Mouse (Mus musculus) right cerebral cortex, postnatal 14 days (tissue): Measurements from ENCODE around the gene Cx3cr1.
A peak's percentile ranks its signal among the peaks of the same experiment; 100 is the strongest.

ENCODE experiments used
- DNase-seq: peaks from one replicate; pipeline ENCODE4 v3.0.0; 2022

Gene Cx3cr1

GRCm38 (mm10) chr9:120081247-120081646 lies 11.6 kb upstream of the Cx3cr1 start:
- DNase-seq, result no peak

GRCm38 (mm10) chr9:120080546-120081108 lies 10.9 kb upstream of the Cx3cr1 start:
- peak; percentile 27 for DNase-seq

- no peak for DNase-seq
Observed at GRCm38 (mm10) chr9:120079901-120080300, 10.2 kb upstream of the Cx3cr1 start.

GRCm38 (mm10) chr9:120078241-120078640 lies 8.6 kb upstream of the Cx3cr1 start:
- no peak for DNase-seq

- no peak for DNase-seq
Observed at GRCm38 (mm10) chr9:120074516-120074915, 4.8 kb upstream of the Cx3cr1 start.

- DNase-seq, result peak; percentile 69
Observed at GRCm38 (mm10) chr9:120073169-120073568, 3.5 kb upstream of the Cx3cr1 start.

GRCm38 (mm10) chr9:120071251-120071650 lies 1.6 kb upstream of the Cx3cr1 start:
- DNase-seq, result no peak

- no peak for DNase-seq
Observed at GRCm38 (mm10) chr9:120068047-120068446, 1.6 kb downstream of the Cx3cr1 start.

GRCm38 (mm10) chr9:120067609-120068008 lies 2.1 kb downstream of the Cx3cr1 start:
- no peak for DNase-seq

GRCm38 (mm10) chr9:120064317-120064716 lies 5.4 kb downstream of the Cx3cr1 start:
- DNase-seq, result no peak

GRCm38 (mm10) chr9:120058730-120059129 lies 10.9 kb downstream of the Cx3cr1 start:
- no peak for DNase-seq

- DNase-seq, result no peak
Observed at GRCm38 (mm10) chr9:120056201-120056600, 13.5 kb downstream of the Cx3cr1 start.

- peak; percentile 28 for DNase-seq
Observed at GRCm38 (mm10) chr9:120054545-120055277, 15.0 kb downstream of the Cx3cr1 start.

- DNase-seq, result no peak
Observed at GRCm38 (mm10) chr9:120049407-120049806, 20.3 kb downstream of the Cx3cr1 start.

GRCm38 (mm10) chr9:120048495-120048894 lies 21.2 kb downstream of the Cx3cr1 start:
- DNase-seq, result no peak

GRCm38 (mm10) chr9:120043115-120043514 lies 26.6 kb downstream of the Cx3cr1 start:
- no peak for DNase-seq

- DNase-seq, result no peak
Observed at GRCm38 (mm10) chr9:120037414-120037813, 32.3 kb downstream of the Cx3cr1 start.

GRCm38 (mm10) chr9:120034375-120034774 lies 35.3 kb downstream of the Cx3cr1 start:
- no peak for DNase-seq

- DNase-seq, result no peak
Observed at GRCm38 (mm10) chr9:120032710-120033109, 37.0 kb downstream of the Cx3cr1 start.

- DNase-seq, result no peak
Observed at GRCm38 (mm10) chr9:120030421-120030820, 39.3 kb downstream of the Cx3cr1 start.

- DNase-seq, result no peak
Observed at GRCm38 (mm10) chr9:120029880-120030279, 39.8 kb downstream of the Cx3cr1 start.

- DNase-seq, result no peak
Observed at GRCm38 (mm10) chr9:120027401-120028151, 42.1 kb downstream of the Cx3cr1 start.

- DNase-seq, result no peak
Observed at GRCm38 (mm10) chr9:120024625-120025024, 45.1 kb downstream of the Cx3cr1 start.

GRCm38 (mm10) chr9:120024171-120024570 lies 45.5 kb downstream of the Cx3cr1 start:
- no peak for DNase-seq
